Mouse (Mus musculus) hindbrain, embryonic 11.5 days (tissue): Measurements from ENCODE around the gene Zfp105. TPM values are rescaled to one million over a fixed set of nuclear protein-coding genes. Genes with fewer than 3 reads are reported as not detected.

ENCODE experiments used
- ATAC-seq: fragments of 200-750 bp; cut with Nextera tagmentation; 2 replicates; pipeline ENCODE4 v1.8.0; 2017; ENCODE audit warnings: mild to moderate bottlenecking, moderate TSS enrichment, moderate library complexity; ENCODE audit not compliant: low FRiP score
- DNase-seq: peaks from one replicate; pipeline ENCODE4 v3.0.0-alpha.2; 2015; ENCODE audit warnings: low spot score
- H3K27ac ChIP-seq: fragments of 300-500 bp; sonication (generic); 2 replicates; pipeline ENCODE4 v1.5.1; 2014; ENCODE audit warnings: mild to moderate bottlenecking, low read depth, low read length
- H3K27me3 ChIP-seq: fragments of 300-500 bp; sonication (generic); 2 replicates; pipeline ENCODE4 v1.6.1; 2014; ENCODE audit warnings: mild to moderate bottlenecking, low read length, moderate library complexity, mixed read lengths; ENCODE audit not compliant: control insufficient read depth, insufficient read depth
- H3K36me3 ChIP-seq: fragments of 300-500 bp; sonication (generic); 2 replicates; pipeline ENCODE4 v1.6.1; 2014; ENCODE audit warnings: mild to moderate bottlenecking, low read length, moderate library complexity, mixed read lengths; ENCODE audit not compliant: control insufficient read depth, insufficient read depth
- H3K4me1 ChIP-seq: fragments of 300-500 bp; sonication (generic); replicated peaks from 2 replicates; pipeline ENCODE4 v1.6.1; 2014; ENCODE audit warnings: low read length, mixed read lengths; ENCODE audit not compliant: control insufficient read depth, insufficient read depth
- H3K4me2 ChIP-seq: fragments of 300-500 bp; sonication (generic); replicated peaks from 2 replicates; pipeline ENCODE4 v1.6.1; 2014; ENCODE audit warnings: mild to moderate bottlenecking, low read depth, low read length
- H3K4me3 ChIP-seq: fragments of 300-500 bp; sonication (generic); 2 replicates; pipeline ENCODE4 v1.5.1; 2014; ENCODE audit warnings: low read depth, low read length
- H3K9ac ChIP-seq: fragments of 300-500 bp; sonication (generic); 2 replicates; pipeline ENCODE4 v1.6.1; 2014; ENCODE audit warnings: low read depth, low read length
- H3K9me3 ChIP-seq: fragments of 300-500 bp; sonication (generic); 2 replicates; pipeline ENCODE4 v1.6.1; 2016; ENCODE audit warnings: low read length; ENCODE audit not compliant: control insufficient read depth
- WGBS: fragments of 180-500 bp; shearing (Covaris S2); extraction: QIAGEN DNeasy Blood & Tissue Kit; methylation state at CpG from one replicate; pipeline ENCODE4 v1.1.7; 2014; 5-methylcytosine and 5-hydroxymethylcytosine counted together
- polyA plus RNA-seq: library from polyadenylated mRNA; unstranded; fragments of >200 nt; fragmentation: Nextera tagmentation; extraction: Ambion mirVana; gene quantifications from 2 replicates; pipeline ENCODE4 v1.2.1, GENCODE M21; 2014

Zfp105 gene
- polyA plus RNA-seq, 1 experiment from 2014 or later = 37.3 TPM

DNA sequence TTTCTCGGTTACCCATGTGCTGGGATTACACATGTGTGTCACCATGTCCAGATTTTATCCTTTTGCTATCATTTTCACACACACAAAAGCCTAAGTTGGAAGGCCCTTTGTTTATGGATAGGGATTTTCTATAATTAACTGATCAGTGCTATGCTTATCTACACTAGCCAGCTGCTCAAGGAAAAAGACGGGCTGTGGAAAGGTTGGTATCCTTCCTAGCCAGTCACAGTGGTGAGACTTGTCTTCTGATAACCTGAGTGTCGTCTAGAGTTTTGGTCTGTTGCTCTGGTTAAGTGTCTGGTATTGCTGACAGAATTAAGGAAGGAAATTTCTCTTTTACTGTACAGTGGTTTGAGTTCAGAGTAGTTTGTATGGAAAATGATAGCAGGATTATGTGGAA, 6.0 kb downstream of the Zfp105 start:
- Histone ChIP-seq H3K4me1 (no peaks in the 10 kb centered on the region), H3K27me3 (no peaks in the 10 kb centered on the region), H3K36me3 (peaks cover 47% of the 10 kb centered on the region), H3K4me2 (no peak overlapping the region), H3K4me3 (no peak overlapping the region), H3K27ac (no peak overlapping the region), H3K9me3 (no peaks in the 10 kb centered on the region), H3K9ac (no peak overlapping the region)
- DNase-seq (no peak), ATAC-seq (no peak)
- 92% methylated on average over 3 of the region's 3 CpGs for WGBS

DNA sequence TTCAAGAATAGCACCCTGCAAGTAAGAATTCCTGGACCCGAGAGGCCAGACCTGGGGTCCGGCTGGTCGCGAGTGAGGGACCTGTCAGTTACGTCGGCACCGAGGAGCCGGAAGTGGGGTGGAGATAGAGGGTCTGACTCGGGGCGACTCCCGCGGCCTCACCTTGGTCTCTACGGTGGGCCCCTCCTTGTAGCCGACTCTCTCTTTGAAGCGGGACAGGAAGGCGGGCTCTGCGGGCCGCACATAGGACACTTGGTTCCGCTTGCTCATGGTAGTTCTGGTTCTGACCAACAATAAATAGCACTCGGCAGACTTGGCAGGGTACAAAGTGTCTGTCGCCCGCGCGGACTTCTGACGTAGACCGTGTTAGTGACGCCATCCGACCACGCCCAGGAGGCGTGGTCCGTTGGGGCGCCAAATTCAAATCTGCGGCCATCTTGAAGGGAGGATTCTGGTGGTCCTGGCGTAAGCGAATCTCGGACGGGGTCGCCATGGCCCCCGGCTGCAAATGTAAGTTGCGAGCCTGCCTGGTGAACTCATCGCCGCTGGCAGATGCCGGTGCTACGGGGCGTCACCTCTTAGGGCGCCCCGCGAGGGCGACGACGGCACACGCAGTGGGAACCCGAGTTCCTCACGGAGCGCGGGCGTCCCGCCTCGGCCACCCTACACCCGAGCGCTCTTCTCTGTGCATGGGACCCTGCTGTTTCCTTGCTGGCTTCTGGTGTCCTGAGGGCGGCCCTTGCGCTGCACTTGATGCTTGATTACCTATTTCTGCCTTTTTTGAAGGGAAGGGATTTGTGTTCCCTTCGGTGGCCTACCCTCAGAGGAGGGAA, 28.0 kb downstream of the Zfp105 start, which contains the start of the genes 1110059G10Rik and Kif15:
TSS of gene 1110059G10Rik (minus strand) at position 358 of the 833 bp plus-strand sequence.
TSS of gene Kif15 (plus strand) at position 404 of the 833 bp plus-strand sequence.
- Histone ChIP-seq H3K36me3 (no peaks in the 10 kb centered on the region), H3K4me3 (peak within 1 kb of the TSS; percentile 81), H3K4me1 (0 out of 2 replicates have a peak, but pooled peaks cover 2% of the 10 kb centered on the region), H3K27me3 (no peaks in the 10 kb centered on the region), H3K9ac (peak within 1 kb of the TSS; percentile 72), H3K4me2 (peak within 1 kb of the TSS; percentile 69), H3K9me3 (no peaks in the 10 kb centered on the region), H3K27ac (peak within 1 kb of the TSS; percentile 65)
- peak; percentile 99 for ATAC-seq
- under 1% methylated on average over 64 of the region's 64 CpGs for WGBS
- peak; percentile 99 for DNase-seq

Other genes with a start within 250 kb of the Zfp105 start
- not detected in 2 replicates for gene Topaz1, start 175.7 kb upstream of the Zfp105 start, polyA plus RNA-seq
- 6.5 and 7.6 TPM in 2 replicates for gene Tcaim, start 117.5 kb upstream of the Zfp105 start, polyA plus RNA-seq
- gene Gm35549, start 79.0 kb upstream of the Zfp105 start, polyA plus RNA-seq = 0.62 TPM in 1 of 2 replicates, not detected in the other
- 75.0 and 77.3 TPM in 2 replicates for gene Zfp445, start 57.1 kb upstream of the Zfp105 start, polyA plus RNA-seq
- gene Zkscan7, start 37.4 kb upstream of the Zfp105 start, polyA plus RNA-seq = 3.7 and 3.9 TPM in 2 replicates
- gene 1110059G10Rik, start 27.9 kb downstream of the Zfp105 start, polyA plus RNA-seq = 36.6 and 37.3 TPM in 2 replicates
- gene Kif15, start 28.0 kb downstream of the Zfp105 start, polyA plus RNA-seq = 55.6 and 71.8 TPM in 2 replicates
- 19.5 and 19.6 TPM in 2 replicates for gene Tmem42, start 98.3 kb downstream of the Zfp105 start, polyA plus RNA-seq
- 0.37 and 0.42 TPM in 2 replicates for gene Tgm4, start 111.7 kb downstream of the Zfp105 start, polyA plus RNA-seq
- gene Zdhhc3, start 190.1 kb downstream of the Zfp105 start, polyA plus RNA-seq = 55.8 and 62.5 TPM in 2 replicates
- gene Exosc7, start 190.1 kb downstream of the Zfp105 start, polyA plus RNA-seq = 104 and 106 TPM in 2 replicates
- gene Clec3b, start 227.9 kb downstream of the Zfp105 start, polyA plus RNA-seq = not detected in 2 replicates